Mouse (Mus musculus) mesoderm, embryonic 11.5 days (tissue): ENCODE results near the gene Gm49394.

Experiments
- DNase-seq: peaks from one replicate; pipeline ENCODE4 v3.0.0-alpha.2; 2012; ENCODE audit warnings: low read depth, low spot score

Gm49394 gene

DNA sequence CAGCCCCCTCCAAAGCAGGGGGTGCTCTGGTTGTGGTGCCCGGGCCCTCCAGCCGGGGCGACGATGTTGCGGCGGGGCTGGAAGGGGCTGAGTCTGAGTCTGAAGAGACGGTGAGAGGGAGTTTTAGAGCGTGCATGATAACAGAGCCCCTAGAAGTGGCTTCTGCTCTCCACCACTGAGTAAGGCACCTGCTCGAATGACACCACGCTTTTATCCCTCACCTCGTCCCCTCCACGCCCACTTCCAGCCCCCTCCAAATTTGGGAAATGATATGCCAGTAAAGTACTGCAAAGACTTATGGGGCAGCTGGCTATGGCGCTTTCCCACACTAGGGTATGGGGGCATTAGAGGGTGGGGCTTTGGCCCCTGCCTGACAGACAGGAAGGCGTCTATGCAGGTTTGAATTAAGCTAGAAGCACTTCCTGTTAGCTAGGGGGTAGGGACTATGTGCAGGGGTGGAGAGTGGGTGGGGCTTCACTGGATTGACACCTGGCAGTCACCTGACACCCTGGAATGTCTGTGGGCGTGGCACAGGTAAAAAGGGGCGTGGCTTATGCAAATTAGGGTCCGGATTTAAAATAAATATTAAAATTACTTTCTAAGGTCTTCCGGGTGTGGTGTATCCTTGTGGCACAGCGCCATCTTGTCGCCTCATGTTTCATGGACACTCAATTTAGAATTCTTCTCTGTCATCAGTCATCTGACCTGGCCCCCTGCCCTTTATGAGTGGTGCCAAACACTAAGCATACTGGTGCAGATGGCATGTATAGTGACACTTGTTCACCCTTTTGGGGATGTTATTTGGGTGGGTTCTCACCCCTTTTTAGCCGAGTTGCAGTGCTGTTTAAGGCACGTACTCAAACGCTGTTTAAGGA is at the start of gene Gm49394:
Gm49394 (minus strand) TSS at position 192 of the 875 bp plus-strand sequence.
- DNase-seq = no peak

DNA sequence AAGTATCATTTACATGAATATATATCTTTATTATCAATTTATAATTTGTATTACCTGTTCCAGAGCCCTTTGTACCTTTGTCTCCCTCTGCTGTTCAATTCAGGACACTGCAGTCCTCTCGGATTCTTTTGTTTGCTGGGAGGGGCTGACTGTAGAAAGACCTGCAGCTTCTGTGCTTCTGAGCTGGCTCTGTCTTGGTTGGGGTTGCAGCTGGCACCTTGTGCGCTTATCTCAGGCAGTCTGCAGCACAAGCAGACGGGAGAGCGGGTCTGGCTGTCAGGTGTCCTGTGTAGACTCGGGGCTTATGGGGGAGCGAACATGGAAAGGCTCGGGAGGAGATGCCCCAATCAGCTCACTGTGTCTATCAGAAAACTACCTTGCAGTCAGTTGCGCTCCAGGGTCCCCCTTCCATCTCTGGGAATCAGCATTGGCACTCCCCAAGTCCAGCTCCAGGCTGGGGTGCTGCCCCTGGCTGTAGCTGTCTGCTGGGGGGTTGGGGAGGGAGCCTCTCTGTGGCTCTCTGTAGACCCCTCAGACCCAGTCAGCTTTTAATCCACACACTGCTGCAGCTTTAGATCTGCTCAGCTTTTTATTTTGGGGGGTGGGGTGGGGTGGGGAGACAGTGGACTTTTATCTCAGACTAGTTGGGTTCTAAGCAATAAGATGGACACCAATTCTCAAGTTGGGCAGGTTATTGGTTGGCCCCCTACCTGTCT is 45.2 kb upstream of the Gm49394 start:
- peak; percentile 74 for DNase-seq

DNA sequence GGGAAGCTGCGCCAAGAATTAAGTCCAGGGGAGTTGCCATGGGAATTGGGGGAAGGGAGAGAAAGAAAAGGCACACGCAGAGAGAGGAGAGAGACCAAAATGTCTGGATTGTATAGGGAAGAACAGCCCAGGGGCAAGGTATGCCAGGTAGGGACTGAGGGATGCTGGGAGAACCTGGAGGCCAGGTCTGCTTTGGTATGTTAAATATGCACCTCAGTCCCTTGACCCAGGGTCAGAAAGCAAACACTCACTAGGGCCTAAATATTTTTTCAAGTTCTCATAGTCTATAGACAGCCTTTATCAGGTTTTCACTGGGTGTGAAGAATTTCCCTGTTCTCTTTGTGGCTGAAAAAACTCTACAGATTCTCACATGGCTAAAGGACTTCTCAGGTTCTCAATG is 37.1 kb upstream of the Gm49394 start:
- no peak for DNase-seq

DNA sequence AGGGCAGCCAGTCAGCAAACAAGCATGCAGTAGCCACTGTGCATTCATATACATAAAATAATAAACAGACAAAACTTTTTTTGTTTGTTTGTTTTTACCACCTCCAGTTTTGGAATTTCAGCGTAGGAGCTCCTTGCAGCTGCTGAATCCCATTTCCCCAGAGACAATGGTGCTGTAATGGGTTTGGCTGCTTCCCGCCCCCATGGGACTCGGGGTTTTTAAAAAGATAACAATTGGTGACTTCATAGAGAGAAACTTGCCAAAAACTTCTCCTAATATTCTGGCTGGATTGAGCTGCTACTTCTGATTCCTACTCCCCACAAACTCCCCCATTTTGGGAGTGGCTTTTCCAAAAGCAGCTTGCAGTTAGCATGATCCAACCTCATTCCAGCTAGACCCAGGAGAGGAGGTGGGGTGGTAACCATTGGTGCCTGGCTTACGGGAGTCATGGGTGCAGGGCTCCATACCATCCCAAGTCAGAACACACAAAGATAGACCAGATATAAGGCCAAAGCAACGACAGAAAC is 29.7 kb upstream of the Gm49394 start:
- no peak for DNase-seq

DNA sequence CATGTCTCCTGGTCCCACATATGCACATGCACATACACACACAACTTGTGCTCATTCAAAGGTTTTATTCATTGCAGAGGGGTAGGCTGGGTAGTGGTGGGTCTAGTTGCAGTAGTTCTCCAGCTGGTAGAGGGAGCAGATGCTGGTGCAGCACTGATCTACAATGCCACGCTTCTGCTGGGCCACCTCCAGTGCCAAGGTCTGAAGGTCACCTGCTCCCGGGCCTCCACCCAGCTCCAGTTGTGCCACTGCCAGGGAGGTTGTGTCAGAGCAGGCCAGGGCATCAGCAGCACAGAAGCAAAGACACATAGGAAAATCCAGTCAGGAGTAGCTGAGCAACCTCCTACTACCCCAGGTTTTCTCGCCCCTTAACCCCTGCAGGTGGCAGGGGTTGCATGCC is 8.9 kb upstream of the Gm49394 start:
- DNase-seq = no peak

DNA sequence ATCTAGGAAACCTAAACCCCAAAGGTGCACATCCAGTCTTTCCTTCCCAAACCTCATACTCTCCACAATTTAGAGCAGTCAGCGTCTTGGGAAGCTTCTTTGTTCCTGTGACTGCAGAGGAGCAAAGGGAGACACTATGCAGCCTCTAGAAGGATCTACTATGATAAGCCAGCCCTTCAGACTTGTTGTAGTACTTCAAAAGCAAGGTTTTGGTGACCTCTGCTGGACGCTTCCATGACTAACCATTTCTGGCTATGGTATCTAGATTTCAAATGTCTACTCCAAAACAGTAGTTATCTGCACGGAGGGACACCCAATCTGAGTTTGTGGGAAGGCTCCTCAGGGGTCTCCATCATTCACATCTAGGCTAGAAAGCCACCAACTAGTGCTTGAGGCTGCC is 5.9 kb upstream of the Gm49394 start:
- peak; percentile 77 for DNase-seq

DNA sequence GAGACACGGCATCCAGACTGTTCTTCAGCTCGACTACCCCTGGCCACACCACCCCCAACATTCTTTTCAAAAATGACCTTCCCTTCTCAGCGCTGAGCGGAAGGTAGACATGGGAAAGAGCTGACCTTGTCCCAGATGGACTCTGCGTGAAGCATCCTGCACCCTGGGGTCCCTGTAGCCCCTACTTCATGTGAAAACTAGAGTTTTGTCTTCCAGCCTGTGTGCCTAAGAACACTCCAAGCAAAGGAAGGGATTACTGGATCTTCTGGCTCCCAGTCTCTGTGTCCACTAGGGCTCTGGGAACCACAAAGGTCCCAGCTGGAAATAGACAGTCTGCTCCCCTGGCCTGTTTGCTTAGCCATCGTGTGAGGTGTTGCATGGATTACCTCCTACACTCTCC is 5.4 kb upstream of the Gm49394 start:
- DNase-seq = no peak

DNA sequence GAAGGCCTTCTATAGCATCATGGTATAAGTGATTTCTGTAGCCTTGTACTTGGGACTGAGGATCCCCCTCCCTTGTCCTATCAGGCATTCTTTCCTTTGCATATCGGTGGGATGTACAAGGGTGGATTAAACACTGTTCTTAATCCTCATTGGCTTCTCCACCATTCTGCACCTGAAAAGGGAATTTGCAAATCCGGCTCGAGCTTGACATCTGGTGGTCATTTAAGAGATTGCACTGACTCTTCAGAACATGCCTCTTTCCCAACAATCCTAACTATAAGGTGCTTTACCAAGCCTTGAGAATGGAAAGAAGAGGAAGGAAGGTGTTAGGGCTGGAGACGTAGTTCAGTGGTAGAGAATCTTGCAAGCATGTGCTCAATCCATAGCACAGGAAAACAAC is 2.4 kb upstream of the Gm49394 start:
- DNase-seq = no peak

DNA sequence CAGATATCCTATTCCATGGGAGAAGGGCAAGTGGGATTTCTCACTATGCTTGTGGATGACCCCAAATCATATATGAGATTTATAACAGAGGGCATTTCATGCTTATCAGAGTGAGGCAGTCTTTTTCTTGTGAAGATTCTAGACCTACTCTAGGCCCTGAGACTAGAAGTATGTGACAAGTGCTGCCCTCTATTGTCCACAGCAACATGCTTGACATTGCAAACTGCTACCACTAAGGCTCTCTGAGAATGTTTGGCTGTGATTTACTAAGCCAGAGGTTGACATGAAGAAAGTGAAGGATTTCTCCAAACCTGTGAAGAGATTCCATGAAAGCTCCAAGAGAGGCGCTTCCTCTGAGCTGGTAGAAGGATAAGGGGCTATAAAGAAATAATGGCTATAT is 1.3 kb upstream of the Gm49394 start:
- no peak for DNase-seq

DNA sequence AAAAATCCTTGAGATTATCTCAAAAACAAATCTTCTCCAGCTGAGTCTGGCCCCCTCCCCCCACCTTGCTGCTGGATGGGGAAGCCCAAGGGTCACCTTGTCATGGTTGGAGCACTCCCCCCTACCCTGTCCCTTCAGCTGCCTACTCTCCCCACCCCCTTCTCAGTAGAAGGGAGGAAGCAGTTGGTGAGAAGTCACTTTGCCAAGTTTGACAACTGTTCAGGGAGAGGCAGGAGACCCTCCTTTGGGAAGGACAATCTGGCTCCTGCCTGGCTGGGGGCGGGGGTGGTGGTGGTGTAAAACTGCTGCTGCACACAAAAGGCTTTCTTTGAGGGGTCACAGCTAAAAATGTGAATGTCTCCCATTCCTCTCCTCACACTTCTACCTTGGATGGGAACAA is 1.4 kb downstream of the Gm49394 start:
- no peak for DNase-seq

DNA sequence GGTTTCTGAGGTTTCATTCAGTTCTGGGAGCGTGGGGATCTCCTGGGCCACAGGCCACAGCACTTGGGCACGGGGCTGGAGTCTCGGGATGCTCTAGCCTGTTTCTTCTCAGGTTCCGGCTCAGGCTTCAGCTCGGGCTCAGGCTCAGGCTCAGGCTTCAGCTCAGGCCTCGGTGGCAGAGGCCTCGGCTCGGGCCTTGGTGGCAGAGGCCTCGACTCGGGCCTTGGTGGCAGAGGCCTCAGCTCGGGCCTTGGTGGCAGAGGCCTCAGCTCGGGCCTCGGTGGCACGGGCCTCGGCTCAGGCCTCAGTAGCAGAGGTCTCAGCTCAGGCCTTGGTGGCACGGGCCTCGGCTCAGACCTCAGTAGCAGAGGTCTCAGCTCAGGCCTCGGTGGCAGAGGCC is 2.2 kb downstream of the Gm49394 start:
- no peak for DNase-seq

DNA sequence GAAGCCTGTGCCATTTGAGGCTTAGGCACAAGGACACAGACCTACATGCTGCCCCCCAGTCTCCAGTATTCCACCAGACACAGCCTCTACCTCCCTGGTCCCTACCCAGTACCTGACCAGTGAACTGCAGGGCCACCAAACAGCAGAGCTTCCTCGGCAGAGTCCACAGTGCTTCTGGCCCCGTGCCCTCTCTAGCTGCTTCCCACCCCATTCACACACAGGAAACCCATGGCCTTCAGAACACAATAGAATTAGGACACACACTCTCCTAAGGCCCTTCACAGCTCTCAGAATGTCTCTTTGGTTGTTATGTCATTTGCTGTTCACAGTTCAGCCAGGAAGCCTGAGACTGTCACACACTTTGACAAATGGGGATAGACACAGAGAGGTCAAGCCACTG is 3.1 kb downstream of the Gm49394 start, which contains the start of gene Igf2:
Igf2 (minus strand) TSS at position 158 of the 400 bp plus-strand sequence.
- DNase-seq = no peak

DNA sequence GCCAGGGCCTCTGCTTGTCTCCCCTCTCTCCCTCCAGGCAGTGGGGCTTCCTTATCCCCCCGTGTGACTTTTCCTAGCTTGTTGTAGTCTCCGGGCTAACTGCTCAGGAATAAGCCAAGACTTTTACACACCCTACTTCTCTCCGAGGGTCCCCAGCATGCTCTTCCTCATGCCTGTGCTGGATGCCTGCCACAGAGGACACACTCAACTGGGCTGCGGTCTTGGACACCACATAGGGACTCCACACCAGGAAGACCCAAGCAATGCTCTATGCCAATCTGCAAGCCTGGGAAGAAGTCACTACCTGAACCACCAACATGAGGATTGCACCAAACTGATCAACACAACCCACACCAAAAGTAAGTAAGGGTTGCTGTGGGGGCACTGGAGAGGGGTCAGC is 3.6 kb downstream of the Gm49394 start:
- DNase-seq = no peak

DNA sequence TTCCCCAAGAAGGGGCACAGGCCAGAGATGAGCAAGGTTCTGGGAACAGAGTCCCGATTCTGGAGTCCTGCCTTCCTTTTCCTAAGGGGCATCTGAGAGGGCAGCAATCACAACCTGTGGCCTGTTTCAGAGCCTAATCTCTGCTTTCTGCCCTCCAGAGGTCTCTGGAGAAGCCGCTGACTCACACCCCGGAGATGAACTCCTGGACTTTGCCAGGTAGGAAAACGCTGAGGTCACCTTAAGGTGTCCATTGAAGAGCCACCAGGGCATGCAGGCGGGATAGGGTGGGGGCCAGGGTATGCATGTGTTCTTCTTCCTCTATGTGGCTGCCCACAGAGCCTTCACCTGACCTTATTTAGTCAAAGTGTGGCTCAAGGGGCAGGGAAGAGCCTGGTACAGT is 4.4 kb downstream of the Gm49394 start:
- DNase-seq = no peak

DNA sequence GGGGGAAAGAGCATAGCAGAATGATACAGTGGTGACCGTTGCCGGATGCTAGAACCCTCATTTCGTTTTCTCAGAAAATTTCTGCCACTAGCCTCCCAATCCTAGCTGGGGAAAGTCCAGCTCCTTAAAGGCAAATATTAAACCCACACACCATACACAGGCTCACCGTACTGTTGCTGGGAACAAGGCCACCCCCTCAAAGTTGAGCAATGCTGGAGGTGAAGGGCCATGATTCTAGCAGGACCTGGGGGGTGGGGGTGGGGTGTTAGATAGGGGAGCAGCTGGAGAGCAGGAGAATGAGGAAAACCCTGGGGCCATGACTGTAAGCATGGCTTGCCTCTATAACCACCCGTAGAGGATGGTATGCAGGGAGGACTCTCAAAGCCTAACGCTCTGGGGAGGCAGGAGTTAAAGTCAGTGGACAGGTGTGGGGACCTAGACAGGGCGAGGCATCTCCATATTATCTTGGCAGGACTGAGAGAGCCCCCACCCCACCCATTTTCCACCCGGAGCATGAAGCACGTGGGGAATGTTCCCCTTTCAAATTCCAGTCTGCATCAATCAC is 5.2 kb downstream of the Gm49394 start:
- DNase-seq = no peak

DNA sequence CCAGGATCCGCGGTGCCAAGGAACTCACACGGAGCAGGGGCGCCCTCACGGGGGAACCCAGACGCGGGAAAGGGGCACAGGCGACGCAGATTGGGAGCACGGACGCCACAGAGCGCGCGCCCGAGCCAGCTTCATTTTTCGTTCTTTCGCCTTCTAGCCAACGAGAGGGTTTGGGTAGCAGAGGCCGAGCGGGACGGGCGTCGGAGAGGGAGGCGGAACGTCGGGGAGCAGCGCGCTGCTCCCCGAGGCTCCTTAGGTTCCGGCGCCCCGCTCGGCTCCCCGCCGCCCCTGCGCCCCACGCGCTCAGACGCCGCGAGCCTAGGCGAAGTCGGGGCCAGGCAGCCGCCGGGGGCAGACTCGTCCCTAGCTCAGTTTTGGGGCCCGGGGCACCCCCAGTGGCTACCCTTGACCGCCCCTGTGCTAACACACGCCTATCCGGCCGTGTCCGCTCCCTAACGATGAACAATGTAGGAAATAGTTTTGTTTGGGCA is 5.8 kb downstream of the Gm49394 start:
- DNase-seq = no peak

DNA sequence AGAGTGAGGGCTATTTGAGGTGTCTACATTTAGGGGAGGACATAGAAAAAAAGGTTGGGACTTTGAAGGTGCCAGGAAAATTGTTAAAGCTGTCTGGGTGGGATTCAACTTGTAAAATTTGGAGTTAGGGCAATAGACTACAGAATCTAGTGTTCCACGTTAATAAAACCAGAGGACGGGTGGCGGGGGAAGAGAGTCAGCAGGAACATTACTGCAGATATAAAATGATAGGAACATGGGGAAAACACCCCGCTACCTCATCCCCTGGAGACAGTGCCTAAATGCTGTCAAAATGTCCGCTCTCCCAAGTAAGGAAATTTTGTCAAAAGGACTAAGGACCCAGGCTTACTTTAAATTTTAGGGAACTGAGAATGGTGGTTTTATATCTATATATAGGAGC is 6.6 kb downstream of the Gm49394 start:
- no peak for DNase-seq

DNA sequence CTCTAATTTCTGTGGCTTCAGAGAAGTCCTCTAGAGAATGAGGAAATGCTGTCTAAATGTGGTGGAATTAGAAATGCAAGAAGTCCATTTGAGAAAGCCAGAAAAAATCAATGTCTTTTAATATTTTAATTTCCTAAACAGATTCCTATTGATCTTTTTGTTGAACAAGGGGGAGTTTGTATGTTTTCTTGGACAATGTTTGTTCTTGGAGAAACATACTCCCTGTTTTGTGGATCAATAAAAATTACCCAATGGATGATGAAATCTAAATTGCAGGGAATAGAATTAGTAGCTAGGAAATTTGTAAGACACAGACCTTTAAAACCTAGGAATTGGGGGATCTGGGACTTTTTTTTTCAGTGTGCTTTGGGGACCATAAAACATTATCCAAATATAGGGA is 7.9 kb downstream of the Gm49394 start:
- DNase-seq = no peak

DNA sequence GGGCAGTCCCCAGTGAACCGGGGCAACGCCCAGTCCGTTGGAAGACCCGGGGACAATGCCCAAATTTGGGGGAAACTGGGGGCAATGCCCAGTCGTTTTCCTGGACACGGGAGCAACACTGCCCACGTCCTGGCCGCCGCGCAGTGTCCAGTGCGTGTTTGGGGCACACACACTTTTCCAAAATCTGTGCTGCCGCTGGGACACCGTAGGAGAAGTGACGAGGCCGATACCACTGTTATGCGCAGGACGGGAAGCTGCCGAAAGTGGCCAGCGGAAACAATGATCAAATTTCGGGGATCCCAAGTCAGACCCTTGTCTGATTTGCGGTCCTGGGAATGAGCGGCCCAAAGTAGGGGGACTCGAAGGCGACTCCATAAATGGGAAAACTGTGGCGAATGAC is 8.7 kb downstream of the Gm49394 start:
- DNase-seq = no peak

DNA sequence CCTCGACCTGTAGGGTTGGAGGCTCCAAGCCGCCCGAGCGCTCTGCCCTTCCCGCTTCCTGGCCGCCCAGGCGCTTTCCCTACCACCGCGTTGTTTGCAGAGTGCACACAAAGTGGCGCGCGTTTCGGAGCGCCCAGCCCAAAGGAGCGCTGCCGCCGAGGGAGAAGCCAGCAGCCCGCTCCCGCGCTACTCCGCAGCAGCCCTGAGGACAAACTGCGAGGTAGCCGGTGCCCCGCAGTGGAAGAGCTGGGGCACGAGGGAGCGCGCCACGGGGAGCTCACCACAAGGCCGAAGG is 9.1 kb downstream of the Gm49394 start:
- no peak for DNase-seq

DNA sequence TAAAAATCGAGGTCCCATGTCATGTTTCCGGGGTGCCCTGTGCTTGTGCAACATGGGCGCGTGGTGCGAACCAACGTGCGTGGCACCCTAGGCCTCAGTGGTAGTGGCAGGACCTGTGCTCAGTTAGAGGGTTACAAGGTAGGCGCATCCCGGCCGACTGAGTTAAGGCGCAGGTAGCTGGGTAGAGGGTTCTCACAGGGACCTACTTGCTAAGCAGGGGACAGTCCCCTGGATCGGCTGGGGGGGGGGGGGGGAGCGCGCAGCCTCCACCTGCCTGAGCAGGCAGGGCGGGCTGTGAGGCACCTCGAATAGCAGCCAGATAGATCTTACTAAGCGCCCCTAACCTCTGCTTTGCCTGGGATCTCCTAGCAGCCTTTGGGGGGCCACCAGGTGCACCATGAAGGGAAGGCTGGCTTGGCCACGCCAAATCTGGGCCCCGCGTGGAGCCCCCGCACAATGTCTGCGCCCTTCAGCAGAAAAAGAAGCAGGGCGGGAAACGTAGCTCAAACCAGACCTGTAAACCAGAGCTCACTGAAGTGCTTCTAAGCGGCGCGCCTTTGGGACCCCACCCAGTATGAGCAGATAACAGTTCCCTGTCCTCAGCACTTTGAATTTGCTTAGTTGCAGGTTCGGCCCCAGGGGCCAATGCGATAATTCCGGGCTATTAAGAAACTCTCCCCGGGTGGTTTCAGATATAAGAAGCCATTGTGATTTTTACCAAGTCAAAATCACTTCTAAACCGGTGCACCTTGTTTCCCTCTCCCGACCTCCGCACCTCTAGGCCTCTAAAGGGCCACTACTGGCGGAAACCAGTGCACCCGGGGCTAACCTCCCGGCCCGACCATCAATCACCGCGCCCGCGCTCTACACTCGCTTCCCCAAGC is 9.7 kb downstream of the Gm49394 start:
- no peak for DNase-seq
